Mouse (Mus musculus): ENCODE data around the gene Tnfrsf13c. TPM values are rescaled to one million over a fixed set of nuclear protein-coding genes. Genes with fewer than 3 reads are reported as not detected.
"Not testable (repeated sequence)": the region's sequence is repeated elsewhere in the genome, so short reads cannot be mapped to it uniquely, and the experiment has no call there.

Tnfrsf13c gene
- polyA plus RNA-seq, 1 experiment from 2014 or later: not detected

DNA sequence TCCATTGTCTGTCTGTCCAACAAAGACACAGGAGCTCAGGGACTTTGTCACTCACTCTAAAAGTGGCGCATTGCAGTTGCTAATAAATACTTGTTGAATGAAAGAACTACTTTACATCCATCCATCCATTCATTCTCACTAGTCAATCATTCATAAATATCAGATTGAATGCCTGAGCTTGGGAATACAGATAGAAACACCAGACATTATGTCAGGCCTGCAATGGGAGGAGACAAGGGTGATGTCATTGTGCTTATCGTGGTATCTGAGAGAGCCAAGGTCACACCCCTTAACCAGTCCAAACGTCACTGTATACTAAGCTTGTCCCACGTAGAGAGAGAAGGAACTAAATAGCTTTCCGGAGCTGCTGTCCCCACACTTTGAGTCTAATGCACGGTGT, 27.9 kb upstream of the Tnfrsf13c start, which contains the start of gene 1500009C09Rik:
1500009C09Rik (plus strand) TSS at position 301 of the 400 bp plus-strand sequence.
- Histone ChIP-seq H3K27ac (ENCODE audit: low read length) (no peak within 1 kb of the TSS), H3K4me1 (replicated peaks; ENCODE audit: control insufficient read depth, insufficient read depth, low read length) (no peaks in the 10 kb centered on the region), H3K9me3 (ENCODE audit: control insufficient read depth, low read length) (no peaks in the 10 kb centered on the region), H3K27me3 (ENCODE audit: control insufficient read depth, insufficient read depth, low read depth, low read length) (no peaks in the 10 kb centered on the region), H3K4me2 (ENCODE audit: low read depth, low read length) (no peak within 1 kb of the TSS), H3K4me3 (ENCODE audit: low read length) (no peak within 1 kb of the TSS), H3K36me3 (ENCODE audit: control insufficient read depth, insufficient read depth, low read length) (no peaks in the 10 kb centered on the region), H3K9ac (ENCODE audit: low read length) (no peak within 1 kb of the TSS)
- no peak for ATAC-seq (ENCODE audit: low read depth)
- WGBS: 75% methylated on average over 6 of the region's 6 CpGs

DNA sequence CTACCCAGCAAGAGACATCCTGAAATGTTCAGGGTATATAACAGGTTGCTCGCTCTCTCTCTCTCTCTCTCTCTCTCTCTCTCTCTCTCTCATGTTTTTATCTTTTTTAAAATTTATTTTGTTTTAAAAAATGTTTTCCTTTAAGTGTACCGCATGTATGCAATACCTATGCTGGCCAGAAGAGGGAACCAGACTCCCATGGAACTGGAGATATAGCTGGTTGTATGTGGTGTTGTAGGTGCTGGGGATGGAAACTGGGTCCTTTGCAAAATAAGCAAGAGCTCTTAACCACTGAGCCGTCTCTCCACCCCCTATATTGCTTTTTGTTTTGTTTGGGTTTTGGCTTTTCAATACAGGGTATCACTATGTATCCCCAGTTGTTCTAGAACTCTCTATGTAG, 27.4 kb upstream of the Tnfrsf13c start:
- no peaks in the 10 kb centered on the region for H3K9me3 ChIP-seq (ENCODE audit: control insufficient read depth, low read length)
- no peak overlapping the region for H3K4me3 ChIP-seq (ENCODE audit: low read length)
- ATAC-seq (ENCODE audit: low read depth): no peak
- no peaks in the 10 kb centered on the region for H3K4me1 ChIP-seq (replicated peaks; ENCODE audit: control insufficient read depth, insufficient read depth, low read length)
- 94% methylated on average over 3 of the region's 3 CpGs for WGBS
- H3K9ac ChIP-seq (ENCODE audit: low read length): no peak overlapping the region
- no peaks in the 10 kb centered on the region for H3K27me3 ChIP-seq (ENCODE audit: control insufficient read depth, insufficient read depth, low read depth, low read length)
- H3K27ac ChIP-seq (ENCODE audit: low read length): no peak overlapping the region
- H3K36me3 ChIP-seq (ENCODE audit: control insufficient read depth, insufficient read depth, low read length): no peaks in the 10 kb centered on the region
- no peak overlapping the region for H3K4me2 ChIP-seq (ENCODE audit: low read depth, low read length)

DNA sequence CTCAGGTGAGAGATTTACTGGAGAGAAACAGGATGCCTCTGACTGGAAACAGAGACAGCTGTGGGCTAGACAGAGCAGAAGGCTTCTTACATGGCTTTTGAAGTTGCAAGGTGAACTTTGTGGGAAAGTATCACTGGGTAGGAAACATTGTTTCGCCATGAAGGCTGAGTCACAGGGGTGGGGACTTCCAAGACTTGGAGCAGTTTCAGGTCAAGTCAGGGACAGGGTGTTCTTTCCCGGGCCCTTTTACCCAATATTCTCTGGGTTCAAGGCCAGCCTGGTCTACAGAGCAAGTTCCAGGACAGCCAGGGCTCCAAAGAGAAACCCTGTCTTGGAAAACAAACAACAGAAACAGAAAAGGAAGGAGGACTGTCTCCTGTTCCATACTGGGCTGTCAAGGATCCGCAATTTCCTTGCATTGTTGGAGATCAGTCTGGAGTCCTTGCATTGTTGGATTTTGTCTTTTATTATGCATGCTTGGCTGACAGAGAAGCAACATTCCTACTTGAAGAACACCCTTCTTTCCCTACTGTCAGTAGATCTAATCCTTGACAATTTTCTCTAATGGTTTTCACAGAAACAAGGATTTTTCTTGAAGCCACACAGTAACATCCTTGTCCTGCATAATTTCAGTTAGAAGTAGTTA, 23.1 kb upstream of the Tnfrsf13c start:
- Histone ChIP-seq H3K4me3 (ENCODE audit: low read length) (no peak overlapping the region), H3K27ac (ENCODE audit: low read length) (no peak overlapping the region), H3K27me3 (ENCODE audit: control insufficient read depth, insufficient read depth, low read depth, low read length) (no peaks in the 10 kb centered on the region), H3K4me2 (ENCODE audit: low read depth, low read length) (no peak overlapping the region), H3K4me1 (replicated peaks; ENCODE audit: control insufficient read depth, insufficient read depth, low read length) (peaks cover 5% of the 10 kb centered on the region; the same call in 1 of the 2 replicates), H3K9me3 (ENCODE audit: control insufficient read depth, low read length) (no peaks in the 10 kb centered on the region), H3K36me3 (ENCODE audit: control insufficient read depth, insufficient read depth, low read length) (no peaks in the 10 kb centered on the region), H3K9ac (ENCODE audit: low read length) (no peak overlapping the region)
- no peak for ATAC-seq (ENCODE audit: low read depth)
- 72% methylated on average over 3 of the region's 3 CpGs for WGBS

DNA sequence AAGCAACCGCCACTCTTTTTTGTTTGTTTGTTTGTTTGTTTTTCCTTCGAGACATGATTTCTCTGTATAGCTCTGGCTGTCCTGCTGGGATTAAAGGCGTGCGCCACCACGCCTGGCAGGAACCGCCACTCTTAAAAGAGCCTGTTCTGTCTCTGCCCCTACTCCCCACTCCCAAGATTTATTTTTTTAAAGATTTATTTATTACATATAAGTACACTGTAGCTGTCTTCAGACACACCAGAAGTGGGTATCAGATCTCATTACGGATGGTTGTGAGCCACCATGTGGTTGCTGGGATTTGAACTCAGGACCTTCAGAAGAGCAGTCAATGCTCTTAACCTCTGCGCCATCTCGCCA, 20.6 kb upstream of the Tnfrsf13c start:
- not testable (repeated sequence) for H3K4me1 ChIP-seq (replicated peaks; ENCODE audit: control insufficient read depth, insufficient read depth, low read length); H3K27ac ChIP-seq (ENCODE audit: low read length); H3K9me3 ChIP-seq (ENCODE audit: control insufficient read depth, low read length); H3K36me3 ChIP-seq (ENCODE audit: control insufficient read depth, insufficient read depth, low read length); ATAC-seq (ENCODE audit: low read depth); H3K27me3 ChIP-seq (ENCODE audit: control insufficient read depth, insufficient read depth, low read depth, low read length)
- Histone ChIP-seq H3K4me3 (ENCODE audit: low read length) (peak overlapping the region; percentile 80), H3K4me2 (ENCODE audit: low read depth, low read length) (peak overlapping the region; percentile 95), H3K9ac (ENCODE audit: low read length) (peak overlapping the region; percentile 78)
- WGBS: 24% methylated on average over 9 of the region's 9 CpGs

DNA sequence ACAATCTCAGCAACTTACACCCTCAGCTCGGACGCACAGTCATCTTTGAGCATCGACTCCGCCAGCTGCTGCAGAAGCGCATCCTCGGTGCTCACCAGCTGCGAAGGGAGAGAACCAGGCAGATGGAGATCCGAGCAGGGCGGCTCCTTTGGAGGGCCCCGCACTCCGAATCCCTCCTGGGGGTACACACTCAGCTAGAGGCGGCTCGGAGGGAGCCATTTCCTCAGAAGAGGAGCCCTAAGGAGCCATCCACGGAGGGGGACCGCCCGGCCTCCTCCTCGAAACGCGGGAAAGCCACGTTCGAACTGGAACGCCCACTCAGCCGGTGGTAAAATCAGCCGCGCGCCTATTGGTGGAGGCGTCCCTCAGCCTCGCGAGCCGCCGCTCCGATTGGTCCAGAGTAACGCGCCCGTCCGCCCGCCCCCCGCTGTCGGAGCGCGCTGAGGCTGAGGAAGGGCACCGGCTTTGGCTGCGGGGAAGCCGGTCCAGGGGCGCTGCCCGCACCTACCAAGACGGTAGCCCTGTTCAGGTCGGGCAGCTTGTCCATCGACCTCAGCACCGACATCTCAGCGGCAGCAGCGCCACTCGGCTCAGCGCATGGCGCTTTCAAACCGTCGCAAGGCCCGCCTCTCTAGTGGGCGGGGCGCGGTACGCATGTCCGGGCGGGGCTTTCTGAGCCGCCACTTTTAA, 20.1 kb upstream of the Tnfrsf13c start, which contains the start of gene Cenpm:
Cenpm (minus strand) TSS at position 634 of the 690 bp plus-strand sequence.
- Histone ChIP-seq H3K4me2 (ENCODE audit: low read depth, low read length) (peak within 1 kb of the TSS; percentile 95), H3K27me3 (ENCODE audit: control insufficient read depth, insufficient read depth, low read depth, low read length) (no peaks in the 10 kb centered on the region), H3K4me3 (ENCODE audit: low read length) (peak within 1 kb of the TSS; percentile 80), H3K27ac (ENCODE audit: low read length) (peak within 1 kb of the TSS; percentile 79), H3K9me3 (ENCODE audit: control insufficient read depth, low read length) (no peaks in the 10 kb centered on the region), H3K4me1 (replicated peaks; ENCODE audit: control insufficient read depth, insufficient read depth, low read length) (peaks cover 5% of the 10 kb centered on the region; the same call in 1 of the 2 replicates), H3K36me3 (ENCODE audit: control insufficient read depth, insufficient read depth, low read length) (no peaks in the 10 kb centered on the region), H3K9ac (ENCODE audit: low read length) (peak within 1 kb of the TSS; percentile 78)
- WGBS: under 1% methylated on average over 65 of the region's 65 CpGs
- peak; percentile 98 for ATAC-seq (ENCODE audit: low read depth)

DNA sequence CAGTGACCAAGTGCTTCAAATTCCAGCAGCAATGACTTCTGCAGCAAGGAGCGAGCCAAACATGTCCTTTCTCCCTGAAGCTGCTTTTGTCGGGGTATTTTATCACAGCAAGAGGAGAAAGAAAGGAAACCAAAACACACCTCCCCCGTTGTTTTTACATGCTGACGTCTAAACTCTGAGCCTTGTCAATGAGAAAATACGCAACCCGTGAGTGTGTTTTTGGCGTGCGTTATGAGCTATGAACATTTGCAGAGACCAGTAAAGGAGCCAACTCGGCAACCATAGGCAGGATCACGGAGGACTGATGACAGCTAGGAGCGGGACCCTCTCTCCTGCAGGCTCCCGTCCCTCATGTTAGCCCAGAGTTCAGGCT, 19.6 kb upstream of the Tnfrsf13c start:
- 1% methylated on average over 12 of the region's 12 CpGs for WGBS
- Histone ChIP-seq H3K27ac (ENCODE audit: low read length) (peak overlapping the region; percentile 37; the same call in 1 of the 2 replicates), H3K4me2 (ENCODE audit: low read depth, low read length) (peak overlapping the region; percentile 95), H3K9me3 (ENCODE audit: control insufficient read depth, low read length) (no peaks in the 10 kb centered on the region), H3K4me3 (ENCODE audit: low read length) (peak overlapping the region; percentile 80), H3K27me3 (ENCODE audit: control insufficient read depth, insufficient read depth, low read depth, low read length) (no peaks in the 10 kb centered on the region), H3K9ac (ENCODE audit: low read length) (peak overlapping the region; percentile 78), H3K36me3 (ENCODE audit: control insufficient read depth, insufficient read depth, low read length) (no peaks in the 10 kb centered on the region), H3K4me1 (replicated peaks; ENCODE audit: control insufficient read depth, insufficient read depth, low read length) (peaks cover 5% of the 10 kb centered on the region; the same call in 1 of the 2 replicates)
- no peak for ATAC-seq (ENCODE audit: low read depth)

DNA sequence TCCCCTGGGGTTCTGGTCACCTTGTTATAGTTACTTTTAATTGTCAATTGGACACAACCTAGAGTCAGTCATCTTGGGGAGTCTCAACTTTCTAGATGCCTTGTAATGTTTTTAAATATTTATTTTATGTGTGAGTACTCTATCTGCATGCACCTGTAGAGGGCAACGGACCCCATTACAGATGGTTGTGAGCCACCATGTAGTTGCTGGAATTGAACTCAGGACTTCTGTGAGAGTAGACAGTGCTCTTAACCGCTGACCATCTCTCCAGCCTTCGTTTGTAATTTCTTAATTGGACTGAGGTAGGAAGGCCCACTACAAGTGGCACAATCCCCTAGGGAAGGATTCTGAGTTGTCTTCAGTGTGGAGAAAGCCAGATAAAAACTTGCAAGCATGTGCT, 19.1 kb upstream of the Tnfrsf13c start:
- Histone ChIP-seq H3K9me3 (ENCODE audit: control insufficient read depth, low read length) (no peaks in the 10 kb centered on the region), H3K9ac (ENCODE audit: low read length) (peak overlapping the region; percentile 78), H3K4me2 (ENCODE audit: low read depth, low read length) (peak overlapping the region; percentile 95), H3K27ac (ENCODE audit: low read length) (no peak overlapping the region), H3K4me1 (replicated peaks; ENCODE audit: control insufficient read depth, insufficient read depth, low read length) (peaks cover 5% of the 10 kb centered on the region; the same call in 1 of the 2 replicates), H3K36me3 (ENCODE audit: control insufficient read depth, insufficient read depth, low read length) (no peaks in the 10 kb centered on the region), H3K4me3 (ENCODE audit: low read length) (peak overlapping the region; percentile 80), H3K27me3 (ENCODE audit: control insufficient read depth, insufficient read depth, low read depth, low read length) (no peaks in the 10 kb centered on the region)
- ATAC-seq (ENCODE audit: low read depth): no peak
- WGBS: 66% methylated on average over 3 of the region's 3 CpGs

DNA sequence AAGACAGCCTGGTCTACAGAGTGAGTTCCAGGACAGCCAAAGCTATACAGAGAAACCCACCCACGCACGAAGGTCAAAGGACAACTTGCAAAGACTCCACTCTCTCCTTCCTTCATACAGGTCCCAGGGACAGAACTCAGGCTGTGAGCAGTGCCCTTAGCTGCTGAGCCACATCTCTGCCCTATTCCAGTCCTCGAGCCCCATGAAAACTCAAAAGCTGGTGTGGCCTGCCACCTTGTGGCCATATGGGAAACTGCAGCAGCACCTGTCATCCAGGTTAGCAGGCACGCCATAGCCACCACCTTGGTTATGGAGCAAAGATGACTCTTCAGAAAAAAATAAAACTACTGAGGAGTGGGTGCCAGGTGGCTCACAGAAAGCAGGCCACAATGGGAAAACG, 12.4 kb upstream of the Tnfrsf13c start:
- peak; percentile 70 for ATAC-seq (ENCODE audit: low read depth)
- Histone ChIP-seq H3K4me2 (ENCODE audit: low read depth, low read length) (no peak overlapping the region), H3K4me3 (ENCODE audit: low read length) (no peak overlapping the region), H3K36me3 (ENCODE audit: control insufficient read depth, insufficient read depth, low read length) (no peaks in the 10 kb centered on the region), H3K4me1 (replicated peaks; ENCODE audit: control insufficient read depth, insufficient read depth, low read length) (no peaks in the 10 kb centered on the region), H3K27me3 (ENCODE audit: control insufficient read depth, insufficient read depth, low read depth, low read length) (no peaks in the 10 kb centered on the region), H3K27ac (ENCODE audit: low read length) (no peak overlapping the region), H3K9me3 (ENCODE audit: control insufficient read depth, low read length) (no peaks in the 10 kb centered on the region), H3K9ac (ENCODE audit: low read length) (no peak overlapping the region)
- 28% methylated on average over 5 of the region's 5 CpGs for WGBS

DNA sequence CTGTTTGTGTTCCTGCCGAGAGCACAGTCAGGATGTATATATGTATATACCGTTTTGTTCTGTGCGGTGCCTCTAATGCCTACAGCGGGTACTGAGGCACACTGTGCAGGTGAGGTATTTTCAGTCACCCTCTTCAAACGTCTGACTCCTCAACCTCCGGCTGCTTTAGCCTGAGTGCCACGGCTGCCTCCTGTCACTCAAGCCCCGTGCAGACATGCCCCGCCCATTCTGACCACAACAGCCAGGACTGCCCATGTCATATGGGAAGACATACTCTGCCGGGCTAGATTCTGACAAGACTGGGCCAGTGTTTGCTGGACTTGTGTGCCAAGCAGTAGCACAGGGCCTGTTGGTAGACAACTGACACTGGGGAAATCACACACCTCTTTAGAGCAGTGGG, 11.5 kb upstream of the Tnfrsf13c start:
- Histone ChIP-seq H3K9me3 (ENCODE audit: control insufficient read depth, low read length) (no peaks in the 10 kb centered on the region), H3K4me1 (replicated peaks; ENCODE audit: control insufficient read depth, insufficient read depth, low read length) (no peaks in the 10 kb centered on the region), H3K4me2 (ENCODE audit: low read depth, low read length) (no peak overlapping the region), H3K9ac (ENCODE audit: low read length) (no peak overlapping the region), H3K27ac (ENCODE audit: low read length) (no peak overlapping the region), H3K36me3 (ENCODE audit: control insufficient read depth, insufficient read depth, low read length) (no peaks in the 10 kb centered on the region), H3K27me3 (ENCODE audit: control insufficient read depth, insufficient read depth, low read depth, low read length) (no peaks in the 10 kb centered on the region), H3K4me3 (ENCODE audit: low read length) (no peak overlapping the region)
- WGBS: 48% methylated on average over 10 of the region's 10 CpGs
- ATAC-seq (ENCODE audit: low read depth): peak; percentile 39; the same call in 1 of the 2 replicates

Data from lung, embryonic 16.5 days (tissue).